Mouse (Mus musculus): Measurements from ENCODE around the gene Manf. TPM values are rescaled to one million over a fixed set of nuclear protein-coding genes. Genes with fewer than 3 reads are reported as not detected.

Manf gene
- polyA plus RNA-seq, 1 experiment from 2014 or later = 153 TPM

DNA sequence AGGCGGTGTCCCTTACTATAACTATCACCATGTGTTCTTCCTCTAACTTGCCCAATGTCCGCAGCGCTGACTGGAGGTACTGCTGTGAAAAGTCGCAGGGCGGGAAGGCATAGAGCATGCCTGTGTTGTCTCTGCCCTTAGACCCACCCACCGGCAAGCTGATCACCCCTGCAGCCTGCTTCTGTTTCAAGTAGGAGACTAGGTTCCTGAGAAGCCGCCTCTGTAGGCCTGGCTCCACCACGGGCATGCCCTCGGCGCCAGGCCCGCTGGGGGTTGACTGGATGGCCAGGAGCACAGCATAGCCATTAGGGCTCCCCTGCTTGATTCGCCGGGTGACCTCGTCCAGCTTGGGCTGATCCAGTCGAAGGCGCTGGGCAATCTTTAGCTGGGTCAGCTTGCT, 7.5 kb downstream of the Manf start:
- Histone ChIP-seq H3K27ac (replicated peaks in 1 of 2; ENCODE audit: control insufficient read depth in 1 of 2, insufficient read depth in 1 of 2, low read depth in 2 of 2, low read length in 2 of 2) (no peak overlapping the region), H3K4me2 (ENCODE audit: low read length) (peak overlapping the region; percentile 98), H3K4me3 (ENCODE audit: control insufficient read depth in 1 of 2, insufficient read depth in 1 of 2, low read depth in 1 of 2, low read length in 2 of 2) (peak overlapping the region; percentile 73 to 88), H3K36me3 (ENCODE audit: control insufficient read depth, insufficient read depth, low read length) (peaks cover 68% of the 10 kb centered on the region), H3K27me3 (ENCODE audit: control insufficient read depth, insufficient read depth, low read length) (no peaks in the 10 kb centered on the region), H3K4me1 (ENCODE audit: control insufficient read depth in 2 of 2, insufficient read depth in 2 of 2, low read length in 2 of 2) (peaks cover 21 to 37% of the 10 kb centered on the region in 2 experiments), H3K9me3 (ENCODE audit: control insufficient read depth, low read length) (no peaks in the 10 kb centered on the region), H3K9ac (ENCODE audit: low read length) (peak overlapping the region; percentile 98)
- 31% methylated on average over 16 of the region's 16 CpGs for WGBS
- ATAC-seq (ENCODE audit: insufficient number of reproducible peaks, insufficient read depth, low FRiP score, low read depth) = no peak

DNA sequence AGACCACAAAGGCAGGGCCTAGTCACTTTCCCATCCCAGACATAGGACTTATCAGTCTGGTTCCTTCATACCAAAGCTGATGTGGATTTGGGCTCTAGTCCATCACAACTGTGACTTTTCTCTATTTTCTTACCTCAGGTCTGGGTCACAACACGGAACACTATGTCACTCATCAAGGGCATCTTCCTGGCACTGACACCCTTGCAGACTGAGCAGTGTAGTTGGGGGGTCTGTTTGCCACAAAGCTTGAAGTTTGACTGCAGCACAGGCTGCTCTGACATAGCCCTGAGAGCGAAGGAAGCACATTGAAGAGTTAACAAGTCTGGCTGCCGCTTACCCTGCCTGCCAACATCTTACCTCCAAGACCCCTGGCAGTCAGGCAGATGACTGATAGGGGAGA, 8.7 kb downstream of the Manf start:
- H3K4me3 ChIP-seq (ENCODE audit: control insufficient read depth in 1 of 2, insufficient read depth in 1 of 2, low read depth in 1 of 2, low read length in 2 of 2) = no peak overlapping the region

DNA sequence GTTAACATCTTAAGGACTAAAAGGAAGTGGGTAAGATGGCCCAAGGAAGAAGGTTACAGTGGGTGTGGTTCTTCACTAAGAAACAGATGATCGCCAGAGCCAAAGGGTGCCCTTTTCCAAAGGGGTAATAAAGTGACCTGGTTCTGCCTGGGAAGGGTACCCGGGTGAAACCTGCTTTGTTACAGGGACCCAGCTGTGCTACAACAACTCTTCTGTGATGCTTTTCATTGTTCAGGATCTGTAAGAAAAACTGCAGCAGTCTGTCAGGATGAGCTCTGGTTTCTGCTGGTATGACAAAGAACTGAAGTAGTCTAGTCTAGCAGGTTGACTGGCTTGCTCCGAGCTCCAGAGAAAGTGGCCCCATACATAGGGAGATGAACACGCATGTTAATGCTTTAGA, 9.6 kb downstream of the Manf start:
- WGBS = 76% methylated on average over 4 of the region's 4 CpGs
- Histone ChIP-seq H3K9ac (ENCODE audit: low read length) (no peak overlapping the region), H3K27me3 (ENCODE audit: control insufficient read depth, insufficient read depth, low read length) (no peaks in the 10 kb centered on the region), H3K9me3 (ENCODE audit: control insufficient read depth, low read length) (no peaks in the 10 kb centered on the region), H3K36me3 (ENCODE audit: control insufficient read depth, insufficient read depth, low read length) (peaks cover 70% of the 10 kb centered on the region), H3K4me2 (ENCODE audit: low read length) (no peak overlapping the region), H3K4me3 (ENCODE audit: control insufficient read depth in 1 of 2, insufficient read depth in 1 of 2, low read depth in 1 of 2, low read length in 2 of 2) (no peak overlapping the region), H3K27ac (replicated peaks in 1 of 2; ENCODE audit: control insufficient read depth in 1 of 2, insufficient read depth in 1 of 2, low read depth in 2 of 2, low read length in 2 of 2) (no peak overlapping the region), H3K4me1 (ENCODE audit: control insufficient read depth in 2 of 2, insufficient read depth in 2 of 2, low read length in 2 of 2) (peaks cover 19 to 34% of the 10 kb centered on the region in 2 experiments)
- no peak for ATAC-seq (ENCODE audit: insufficient number of reproducible peaks, insufficient read depth, low FRiP score, low read depth)

More for the DNA sequence above, 8.7 kb downstream of the Manf start:
- H3K27ac ChIP-seq (replicated peaks in 1 of 2; ENCODE audit: control insufficient read depth in 1 of 2, insufficient read depth in 1 of 2, low read depth in 2 of 2, low read length in 2 of 2) = no peak overlapping the region
- WGBS = 68% methylated on average over 3 of the region's 3 CpGs
- peak overlapping the region; percentile 21; the same call in 1 of the 2 replicates for H3K9ac ChIP-seq (ENCODE audit: low read length)
- peak overlapping the region; percentile 5; the same call in 1 of the 2 replicates for H3K4me2 ChIP-seq (ENCODE audit: low read length)
- no peak for ATAC-seq (ENCODE audit: insufficient number of reproducible peaks, insufficient read depth, low FRiP score, low read depth)
- no peaks in the 10 kb centered on the region for H3K9me3 ChIP-seq (ENCODE audit: control insufficient read depth, low read length)
- peaks cover 68% of the 10 kb centered on the region for H3K36me3 ChIP-seq (ENCODE audit: control insufficient read depth, insufficient read depth, low read length)
- H3K27me3 ChIP-seq (ENCODE audit: control insufficient read depth, insufficient read depth, low read length) = no peaks in the 10 kb centered on the region
- peaks cover 21 to 37% of the 10 kb centered on the region in 2 experiments for H3K4me1 ChIP-seq (ENCODE audit: control insufficient read depth in 2 of 2, insufficient read depth in 2 of 2, low read length in 2 of 2)

- H3K27me3 ChIP-seq (ENCODE audit: control insufficient read depth, insufficient read depth, low read length) = no peaks in the 10 kb centered on the region
- H3K27ac ChIP-seq (replicated peaks in 1 of 2; ENCODE audit: control insufficient read depth in 1 of 2, insufficient read depth in 1 of 2, low read depth in 2 of 2, low read length in 2 of 2) = no peak overlapping the region
- H3K9me3 ChIP-seq (ENCODE audit: control insufficient read depth, low read length) = no peaks in the 10 kb centered on the region
- no peak overlapping the region for H3K9ac ChIP-seq (ENCODE audit: low read length)
- no peak for ATAC-seq (ENCODE audit: insufficient number of reproducible peaks, insufficient read depth, low FRiP score, low read depth)
- H3K4me2 ChIP-seq (ENCODE audit: low read length) = no peak overlapping the region
- whole genome bisulfite sequencing = 66% methylated on average over 4 of the region's 4 CpGs
- peaks cover 19 to 34% of the 10 kb centered on the region in 2 experiments for H3K4me1 ChIP-seq (ENCODE audit: control insufficient read depth in 2 of 2, insufficient read depth in 2 of 2, low read length in 2 of 2)
- H3K36me3 ChIP-seq (ENCODE audit: control insufficient read depth, insufficient read depth, low read length) = peaks cover 80% of the 10 kb centered on the region
- H3K4me3 ChIP-seq (ENCODE audit: control insufficient read depth in 1 of 2, insufficient read depth in 1 of 2, low read depth in 1 of 2, low read length in 2 of 2) = no peak overlapping the region
These were observed 10.6 kb downstream of the Manf start for GRCm38 (mm10) chr9:106881071-106881755.

DNA sequence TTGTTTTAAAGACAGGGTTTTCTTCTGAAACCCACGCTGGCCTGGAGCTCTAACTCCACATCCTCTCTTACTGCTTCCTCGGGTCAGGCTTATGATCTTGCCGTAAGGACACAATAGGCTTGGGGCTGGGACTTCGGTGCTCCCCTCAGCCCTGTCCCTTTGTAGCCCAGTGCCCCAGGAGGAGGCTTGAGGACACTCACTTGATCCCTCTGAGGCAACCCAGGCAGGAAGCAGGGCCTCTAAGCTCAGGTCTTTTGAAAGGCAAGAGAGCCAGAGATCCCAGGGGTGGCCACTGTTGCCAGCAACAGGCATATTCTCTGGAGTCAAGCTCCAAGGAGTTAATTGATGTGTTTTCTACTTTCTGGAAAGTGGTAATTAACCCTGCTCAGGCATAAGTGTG, 12.3 kb downstream of the Manf start:
- H3K9me3 ChIP-seq (ENCODE audit: control insufficient read depth, low read length) = no peaks in the 10 kb centered on the region
- ATAC-seq (ENCODE audit: insufficient number of reproducible peaks, insufficient read depth, low FRiP score, low read depth) = no peak
- H3K36me3 ChIP-seq (ENCODE audit: control insufficient read depth, insufficient read depth, low read length) = peaks cover 97% of the 10 kb centered on the region
- no peak overlapping the region for H3K4me2 ChIP-seq (ENCODE audit: low read length)
- 0 out of 4 replicates have a peak overlapping the region, but pooled peaks of 1 of the 2 experiments have one; percentile 9 for H3K27ac ChIP-seq (replicated peaks in 1 of 2; ENCODE audit: control insufficient read depth in 1 of 2, insufficient read depth in 1 of 2, low read depth in 2 of 2, low read length in 2 of 2)
- H3K4me3 ChIP-seq (ENCODE audit: control insufficient read depth in 1 of 2, insufficient read depth in 1 of 2, low read depth in 1 of 2, low read length in 2 of 2) = no peak overlapping the region
- H3K4me1 ChIP-seq (ENCODE audit: control insufficient read depth in 2 of 2, insufficient read depth in 2 of 2, low read length in 2 of 2) = peaks cover 7 to 20% of the 10 kb centered on the region in 2 experiments
- H3K9ac ChIP-seq (ENCODE audit: low read length) = no peak overlapping the region
- 70% methylated on average over 4 of the region's 4 CpGs for WGBS
- H3K27me3 ChIP-seq (ENCODE audit: control insufficient read depth, insufficient read depth, low read length) = no peaks in the 10 kb centered on the region

- H3K27me3 ChIP-seq (ENCODE audit: control insufficient read depth, insufficient read depth, low read length) = no peaks in the 10 kb centered on the region
- no peak overlapping the region for H3K9ac ChIP-seq (ENCODE audit: low read length)
- H3K9me3 ChIP-seq (ENCODE audit: control insufficient read depth, low read length) = no peaks in the 10 kb centered on the region
- 95% methylated on average over 3 of the region's 3 CpGs for WGBS
- H3K4me2 ChIP-seq (ENCODE audit: low read length) = no peak overlapping the region
- H3K36me3 ChIP-seq (ENCODE audit: control insufficient read depth, insufficient read depth, low read length) = peaks cover 93% of the 10 kb centered on the region
- H3K27ac ChIP-seq (replicated peaks in 1 of 2; ENCODE audit: control insufficient read depth in 1 of 2, insufficient read depth in 1 of 2, low read depth in 2 of 2, low read length in 2 of 2) = no peak overlapping the region
- peaks cover 0 to 2% of the 10 kb centered on the region in 2 experiments; a peak in 1 of 4 replicates for H3K4me1 ChIP-seq (ENCODE audit: control insufficient read depth in 2 of 2, insufficient read depth in 2 of 2, low read length in 2 of 2)
- H3K4me3 ChIP-seq (ENCODE audit: control insufficient read depth in 1 of 2, insufficient read depth in 1 of 2, low read depth in 1 of 2, low read length in 2 of 2) = no peak overlapping the region
- no peak for ATAC-seq (ENCODE audit: insufficient number of reproducible peaks, insufficient read depth, low FRiP score, low read depth)
These were observed 15.1 kb downstream of the Manf start for GRCm38 (mm10) chr9:106876666-106877065.

GRCm38 (mm10) chr9:106874216-106874615, 17.6 kb downstream of the Manf start:
- Histone ChIP-seq H3K4me1 (ENCODE audit: control insufficient read depth in 2 of 2, insufficient read depth in 2 of 2, low read length in 2 of 2) (no peaks in the 10 kb centered on the region), H3K9ac (ENCODE audit: low read length) (no peak overlapping the region), H3K27me3 (ENCODE audit: control insufficient read depth, insufficient read depth, low read length) (no peaks in the 10 kb centered on the region), H3K27ac (replicated peaks in 1 of 2; ENCODE audit: control insufficient read depth in 1 of 2, insufficient read depth in 1 of 2, low read depth in 2 of 2, low read length in 2 of 2) (no peak overlapping the region), H3K4me2 (ENCODE audit: low read length) (no peak overlapping the region), H3K9me3 (ENCODE audit: control insufficient read depth, low read length) (no peaks in the 10 kb centered on the region), H3K36me3 (ENCODE audit: control insufficient read depth, insufficient read depth, low read length) (peaks cover 73% of the 10 kb centered on the region), H3K4me3 (ENCODE audit: control insufficient read depth in 1 of 2, insufficient read depth in 1 of 2, low read depth in 1 of 2, low read length in 2 of 2) (no peak overlapping the region)
- no peak for ATAC-seq (ENCODE audit: insufficient number of reproducible peaks, insufficient read depth, low FRiP score, low read depth)
- 76% methylated on average over 5 of the region's 5 CpGs for WGBS

GRCm38 (mm10) chr9:106858036-106858435, 33.7 kb downstream of the Manf start:
- peaks cover 97% of the 10 kb centered on the region for H3K36me3 ChIP-seq (ENCODE audit: control insufficient read depth, insufficient read depth, low read length)
- no peak overlapping the region for H3K27ac ChIP-seq (replicated peaks in 1 of 2; ENCODE audit: control insufficient read depth in 1 of 2, insufficient read depth in 1 of 2, low read depth in 2 of 2, low read length in 2 of 2)
- H3K27me3 ChIP-seq (ENCODE audit: control insufficient read depth, insufficient read depth, low read length) = no peaks in the 10 kb centered on the region
- 87% methylated on average over 11 of the region's 11 CpGs for WGBS
- no peak for ATAC-seq (ENCODE audit: insufficient number of reproducible peaks, insufficient read depth, low FRiP score, low read depth)
- no peak overlapping the region for H3K4me3 ChIP-seq (ENCODE audit: control insufficient read depth in 1 of 2, insufficient read depth in 1 of 2, low read depth in 1 of 2, low read length in 2 of 2)
- no peaks in the 10 kb centered on the region for H3K9me3 ChIP-seq (ENCODE audit: control insufficient read depth, low read length)
- H3K9ac ChIP-seq (ENCODE audit: low read length) = no peak overlapping the region
- no peaks in the 10 kb centered on the region for H3K4me1 ChIP-seq (ENCODE audit: control insufficient read depth in 2 of 2, insufficient read depth in 2 of 2, low read length in 2 of 2)
- no peak overlapping the region for H3K4me2 ChIP-seq (ENCODE audit: low read length)

Data from heart, embryonic 14.5 days (tissue).